ENCODE assay signal across 18 mouse cellular contexts in genomic region chr9:114440548-114440947, GRCm38 (mm10). TPM values are rescaled to one million over a fixed set of nuclear protein-coding genes. Genes with fewer than 3 reads are reported as not detected.
DNase-seq lines count a peak whose midpoint lies in the region; ATAC-seq lines count a peak whose summit lies in the region.
"Had no signal": no experiment of that assay in that cellular context is flagged by ENCODE, and none has a peak within 500 bp of the region (broad histone marks: within the 10 kb centered on the region; RNA-seq: fewer than 3 reads in every experiment).

No protein-coding gene starts in this region.

- 79% methylated on average over 10 of the region's 10 CpGs for WGBS in stomach, embryonic 16.5 days

- H3K36me3 ChIP-seq in stomach, embryonic 16.5 days (ENCODE audit: control insufficient read depth, insufficient read depth, low read length), result no peaks in the 10 kb centered on the region

- ATAC-seq in stomach, embryonic 16.5 days (ENCODE audit: insufficient read depth, low FRiP score), result 0 out of 2 replicates have a peak, but pooled peaks have one; percentile 30
- ATAC-seq: forebrain, postnatal 0 days; hindbrain, postnatal 0 days; midbrain, embryonic 13.5 days had no signal

- no peaks in the 10 kb centered on the region for H3K27me3 ChIP-seq in stomach, embryonic 16.5 days (ENCODE audit: control insufficient read depth, insufficient read depth, low read length)
- H3K27me3 ChIP-seq: embryonic facial prominence, embryonic 12.5 days; midbrain, embryonic 13.5 days had no signal

- H3K4me3 ChIP-seq in stomach, embryonic 16.5 days (replicated peaks; ENCODE audit: low read length), result no peak overlapping the region
- H3K4me3 ChIP-seq: embryonic facial prominence, embryonic 12.5 days; midbrain, embryonic 13.5 days had no signal

- DNase-seq in urinary bladder, adult 18-20 months (ENCODE audit: low spot score in 2 of 2), result peak; percentile 36 to 43
- no peak for DNase-seq in urinary bladder, postnatal 4 days (ENCODE audit: low spot score in 2 of 2)
- peak; percentile 80 for DNase-seq in T-cell, adult 2 months (ENCODE audit: low spot score)
- DNase-seq in c-Kit-positive CD71-positive TER-119-positive erythroid progenitor cells, embryonic 14.5 days (ENCODE audit: low spot score), result no peak
- no peak for DNase-seq in layer of hippocampus, adult 8-10 months (ENCODE audit: low spot score in 2 of 2)
- DNase-seq in yolk sac, embryonic 10.5 days (ENCODE audit: low spot score), result no peak
- DNase-seq: cerebellum, adult 11 months; gastrocnemius, postnatal 36 days; heart, postnatal 36 days; layer of hippocampus, postnatal 36 days; lung, postnatal 4 days; right cerebral cortex, postnatal 25 days had no signal

- no peak overlapping the region for H3K4me2 ChIP-seq in stomach, embryonic 16.5 days (ENCODE audit: low read depth, low read length)
- H3K4me2 ChIP-seq: embryonic facial prominence, embryonic 12.5 days; heart, embryonic 11.5 days; midbrain, embryonic 13.5 days had no signal

- no peaks in the 10 kb centered on the region for H3K4me1 ChIP-seq in stomach, embryonic 16.5 days (ENCODE audit: control insufficient read depth, insufficient read depth, low read length)
- H3K4me1 ChIP-seq: embryonic facial prominence, embryonic 12.5 days; midbrain, embryonic 13.5 days had no signal

- peak overlapping the region; percentile 28; the same call in 1 of the 2 replicates for H3K27ac ChIP-seq in stomach, embryonic 16.5 days (ENCODE audit: low read length)
- H3K27ac ChIP-seq: embryonic facial prominence, embryonic 12.5 days; hindbrain, postnatal 0 days; midbrain, embryonic 13.5 days had no signal

- 0 out of 2 replicates have a peak overlapping the region, but pooled peaks have one; percentile 9 for H3K9ac ChIP-seq in stomach, embryonic 16.5 days (ENCODE audit: low read length)
- H3K9ac ChIP-seq: embryonic facial prominence, embryonic 12.5 days; forebrain, postnatal 0 days; midbrain, embryonic 13.5 days had no signal

- no peaks in the 10 kb centered on the region for H3K9me3 ChIP-seq in stomach, embryonic 16.5 days (replicated peaks; ENCODE audit: control insufficient read depth, low read length)
- H3K9me3 ChIP-seq: midbrain, embryonic 13.5 days had no signal

RNA-seq across cellular contexts. Expression of gene Tmppe, which starts 39.6 kb away (rescaled TPM):
- 11.3 and 11.5 TPM in 2 replicates for polyA plus RNA-seq in stomach, embryonic 16.5 days (2015; fragmentation: Nextera tagmentation; extraction: Ambion mirVana)
- total RNA-seq in layer of hippocampus, adult 8-10 months (2022), result 10 to 100 TPM; 10.6 to 13.4 (median 12.4) TPM

RNA-seq across cellular contexts. Expression of gene Glb1, which starts 39.7 kb away (rescaled TPM):
- polyA plus RNA-seq in stomach, embryonic 16.5 days (2015; fragmentation: Nextera tagmentation; extraction: Ambion mirVana), result 73.7 and 74.2 TPM in 2 replicates
- 10 to 100 TPM; 20.2 to 40.0 (median 30.7) TPM for total RNA-seq in layer of hippocampus, adult 8-10 months (2022)

RNA-seq across cellular contexts. Expression of gene Crtap, which starts 50.1 kb away (rescaled TPM):
- polyA plus RNA-seq in stomach, embryonic 16.5 days (2015; fragmentation: Nextera tagmentation; extraction: Ambion mirVana), result 107 and 122 TPM in 2 replicates
- total RNA-seq in layer of hippocampus, adult 8-10 months (2022), result 1 to 10 TPM; 6.1 to 9.8 (median 8.3) TPM

Comparison
In these comparisons a context has a peak if more than half of its experiments do, and no peak if none do; other contexts are left out.
1. DNase-seq: peak in urinary bladder, adult 18-20 months (2 of 2) and T-cell, adult 2 months (single experiment); none in urinary bladder, postnatal 4 days (0 of 2), c-Kit-positive CD71-positive TER-119-positive erythroid progenitor cells, embryonic 14.5 days (single experiment), layer of hippocampus, adult 8-10 months (0 of 2) and yolk sac, embryonic 10.5 days (single experiment).